Mouse (Mus musculus) frontal cortex, adult 2 months (tissue): ENCODE data around the gene Zyg11b. TPM values are rescaled to one million over a fixed set of nuclear protein-coding genes. Genes with fewer than 3 reads are reported as not detected.

Source experiments
- DNase-seq, 2 experiments: peaks; one replicate each; pipeline ENCODE4 v3.0.0; 2022; ENCODE audit warnings: low spot score in 1 of 2; ENCODE audit errors: extremely low spot score in 1 of 2
- polyA plus RNA-seq: library from polyadenylated mRNA; depleted of rRNA; stranded (reverse); fragments of >200 nt; gene quantifications from 2 replicates; pipeline ENCODE4 v1.2.3, GENCODE M21; 2012; rRNA removed

Gene Zyg11b
- 43.2 and 47.5 TPM in 2 replicates for polyA plus RNA-seq

DNA sequence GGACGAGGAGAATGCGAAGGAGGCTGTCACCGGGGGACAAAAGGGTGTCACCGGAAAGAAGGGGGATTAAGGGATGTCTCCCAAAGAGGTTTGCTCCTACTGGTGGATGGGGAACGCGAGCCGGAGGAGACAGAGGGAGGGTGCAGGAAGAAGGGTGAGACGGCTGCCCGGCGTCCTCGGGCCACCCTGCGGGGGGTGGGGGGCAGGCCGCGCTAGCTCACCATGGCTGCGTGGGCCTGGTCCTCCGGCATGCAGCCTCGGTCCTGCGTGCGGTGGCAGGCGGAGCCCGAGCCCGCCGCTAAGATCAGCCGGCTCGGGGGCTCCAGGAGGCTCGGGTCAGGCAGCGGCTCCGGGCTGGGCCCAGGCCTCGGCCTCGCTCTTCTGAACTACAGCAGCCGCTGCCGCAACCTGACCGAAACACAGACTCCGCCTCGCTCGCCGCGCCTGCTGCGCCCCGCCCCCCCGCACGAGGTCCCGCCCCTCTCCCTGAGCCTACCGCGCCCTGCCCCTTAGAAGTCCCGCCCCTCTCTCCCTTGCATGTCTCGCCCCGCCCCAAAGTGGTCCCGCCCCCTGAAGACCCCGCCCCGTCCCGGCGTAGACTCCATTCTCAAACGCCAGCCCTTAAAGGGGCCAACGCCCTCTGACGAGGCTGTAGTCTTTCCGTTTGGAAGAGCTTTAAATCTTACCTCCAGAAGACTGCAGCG is at the start of gene Zyg11b:
Gene Zyg11b, minus strand, starts transcription at position 427 of the 704 bp plus-strand sequence.
- DNase-seq: peak; percentile 47 to 78

DNA sequence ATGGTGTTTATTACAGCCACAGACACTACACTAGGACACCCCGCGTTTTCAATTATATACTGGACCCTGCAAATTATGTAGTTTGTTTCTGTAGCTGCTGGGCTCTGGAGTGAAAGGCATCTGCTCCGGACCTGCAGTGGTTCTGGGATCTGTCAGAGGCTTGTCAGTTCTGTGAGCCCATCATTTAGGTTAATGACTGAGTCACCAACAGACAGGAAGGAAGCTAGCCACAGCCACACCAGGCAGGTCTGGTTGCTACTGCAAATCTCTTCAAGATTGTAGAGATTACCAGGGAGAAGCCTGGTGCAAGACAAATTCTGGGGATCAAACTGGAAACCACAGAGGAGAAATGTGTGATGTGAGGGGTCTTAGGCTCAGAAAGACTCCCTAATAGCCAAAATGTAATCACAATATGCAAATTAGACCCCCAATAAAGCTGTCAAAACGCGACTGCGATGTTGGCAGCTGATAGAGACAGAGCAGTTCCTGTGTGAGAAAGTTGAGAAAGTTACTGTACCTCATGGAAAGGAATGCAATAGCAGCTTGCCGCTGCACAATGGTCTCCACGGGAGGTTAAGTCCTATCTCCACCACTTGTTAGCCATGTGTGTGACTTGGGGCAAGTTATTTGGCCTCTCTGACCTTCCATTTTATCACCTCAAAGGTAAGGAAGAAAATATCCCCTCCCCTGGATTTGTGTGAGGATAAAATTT is 49.1 kb upstream of the Zyg11b start:
- DNase-seq: no peak

DNA sequence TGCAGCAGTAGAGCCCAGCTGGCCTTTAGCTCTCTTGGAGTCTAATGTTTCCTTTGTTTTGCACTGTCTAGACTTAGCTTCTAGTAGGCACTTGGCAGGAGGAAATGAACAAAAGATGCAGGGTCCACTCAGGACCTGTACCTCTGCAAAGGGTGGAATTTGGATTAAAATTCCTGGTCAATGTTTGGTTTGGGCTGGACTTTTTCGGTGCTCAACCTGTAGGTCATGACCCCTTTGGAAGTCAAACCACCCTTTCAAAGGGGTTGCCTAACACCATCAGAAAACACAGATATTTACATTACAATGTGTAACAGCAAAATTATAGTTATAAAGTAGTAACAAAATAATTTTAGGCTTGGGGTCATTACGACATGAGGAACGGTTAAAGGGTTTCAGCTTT is 48.2 kb upstream of the Zyg11b start:
- DNase-seq: no peak

DNA sequence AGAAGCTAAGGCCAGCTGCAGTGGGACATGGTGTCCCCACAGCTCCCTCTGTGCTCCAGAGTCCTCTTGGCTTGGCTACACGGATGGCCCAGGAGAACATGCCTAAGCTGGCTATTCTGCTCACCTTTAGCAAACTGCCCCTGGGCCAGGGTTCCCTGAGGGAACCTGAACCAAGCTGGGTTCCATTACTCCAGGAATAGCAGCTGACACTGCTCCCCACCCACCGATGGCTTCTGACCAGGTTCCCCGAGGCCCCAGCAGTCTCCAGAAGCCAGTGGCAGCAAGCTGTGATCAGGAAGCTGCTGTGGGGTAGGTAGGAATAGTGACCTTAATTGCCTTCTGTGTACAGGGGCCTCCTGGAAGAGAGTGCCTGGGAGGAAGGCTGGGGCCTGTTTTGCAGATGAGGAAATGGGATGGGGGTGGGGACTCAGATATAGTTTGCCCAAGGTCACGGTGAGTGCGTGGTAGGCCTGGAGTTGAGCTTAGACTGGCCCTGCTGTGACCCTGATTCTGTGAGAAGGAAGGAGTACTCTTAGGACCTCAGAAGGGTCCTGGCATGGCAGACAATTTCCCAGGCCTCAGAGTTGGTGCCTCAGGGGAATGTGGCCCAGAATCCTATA is 47.5 kb upstream of the Zyg11b start:
- no peak for DNase-seq

DNA sequence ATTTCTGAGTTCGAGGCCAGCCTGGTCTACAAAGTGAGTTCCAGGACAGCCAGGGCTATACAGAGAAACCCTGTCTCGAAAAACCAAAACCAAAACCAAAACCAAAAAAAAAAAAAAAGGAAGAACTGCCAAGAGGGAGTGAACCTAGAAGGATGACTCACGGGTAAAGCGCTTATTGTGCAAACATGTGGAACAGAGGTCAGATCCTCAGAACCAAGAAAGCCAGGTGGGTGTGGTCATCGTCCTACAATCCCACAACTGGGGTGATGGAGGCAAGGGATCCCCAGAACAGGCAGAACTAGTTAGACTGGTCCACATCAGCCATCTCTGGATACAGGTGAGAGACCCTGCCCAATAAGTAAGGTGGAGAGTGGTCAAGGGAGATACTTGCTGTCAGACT is 46.2 kb upstream of the Zyg11b start:
- DNase-seq: no peak

DNA sequence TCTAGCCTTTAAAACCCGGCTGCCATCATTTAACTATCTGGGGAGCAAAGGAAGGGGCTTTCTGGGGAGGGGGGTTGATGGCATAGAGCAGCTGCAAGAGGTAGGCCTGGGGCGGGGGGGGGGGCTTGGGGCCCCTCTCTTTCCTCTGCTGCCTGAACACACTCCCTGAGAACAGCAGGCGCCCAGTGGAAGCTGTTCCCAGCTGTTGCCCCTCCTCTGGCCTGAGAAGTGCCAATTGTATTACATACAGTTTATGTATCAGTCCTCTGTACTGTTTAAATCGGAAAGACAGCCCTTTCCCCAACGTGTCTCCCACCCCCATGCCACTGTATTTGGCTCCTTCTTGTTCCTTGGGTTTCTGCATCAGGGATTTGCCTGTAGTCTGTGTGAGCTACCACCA is 44.9 kb upstream of the Zyg11b start:
- DNase-seq: no peak

DNA sequence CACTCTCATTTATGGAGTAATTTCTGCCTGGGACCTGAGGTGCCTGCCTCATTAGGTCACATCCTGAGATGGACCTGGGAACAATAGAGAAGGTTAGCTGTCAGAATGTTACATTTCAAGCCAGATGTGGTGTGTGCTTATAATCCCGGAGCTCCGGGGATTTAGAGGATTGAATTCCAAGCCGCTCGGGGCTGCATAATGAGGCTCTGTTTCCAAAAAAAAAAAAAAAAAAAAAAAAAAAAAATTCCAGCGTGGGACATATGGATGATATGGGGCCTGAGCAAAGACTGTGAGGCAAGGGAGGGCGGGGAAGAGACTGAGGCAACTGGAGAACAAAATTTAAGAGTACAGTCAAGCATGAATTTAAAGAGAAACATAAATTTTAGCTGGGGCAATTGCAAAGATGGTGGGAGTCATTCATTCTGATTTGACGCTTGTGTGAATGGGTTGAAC is 43.8 kb upstream of the Zyg11b start:
- DNase-seq: no peak

DNA sequence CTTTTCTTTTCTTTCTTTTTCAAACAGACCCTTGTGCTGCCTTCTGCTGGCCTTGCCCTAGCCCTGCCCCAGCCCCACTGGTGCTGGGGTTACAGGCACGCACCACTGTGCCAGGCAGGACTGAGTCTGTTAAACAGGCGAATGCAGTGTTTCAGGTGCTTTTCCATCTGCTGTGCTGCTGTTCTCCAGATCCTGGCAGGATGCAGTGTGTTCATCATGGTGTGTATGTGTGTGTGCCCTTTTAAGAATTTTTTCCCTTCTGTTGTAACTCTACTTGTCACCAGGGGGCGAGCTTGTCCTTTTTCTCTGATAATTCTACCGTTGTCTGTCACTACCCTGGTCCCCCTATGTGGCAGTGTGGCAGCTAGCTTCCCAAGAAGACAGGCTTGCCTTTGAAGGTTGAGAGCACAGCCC is 38.4 kb upstream of the Zyg11b start:
- DNase-seq: peak; percentile 46 to 85

DNA sequence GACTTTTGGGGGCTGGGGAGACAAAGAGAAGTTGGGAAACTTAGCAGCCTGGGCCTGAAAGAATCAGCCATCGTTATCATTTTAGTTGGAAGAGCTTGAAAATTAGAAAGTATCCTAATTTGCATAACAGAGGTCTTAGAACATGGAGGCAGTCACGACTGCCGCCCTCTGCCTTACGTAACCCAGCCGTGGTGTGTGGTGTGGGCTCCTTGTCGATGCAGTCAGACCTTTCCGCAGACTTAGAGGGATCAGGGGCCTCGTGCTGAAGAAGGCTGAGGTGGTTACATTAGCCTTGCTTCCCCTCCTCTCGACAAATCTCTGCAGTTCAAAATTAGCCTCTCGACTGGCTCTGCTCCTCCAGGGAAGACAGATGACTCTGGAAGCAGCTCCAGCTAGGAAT is 37.9 kb upstream of the Zyg11b start:
- DNase-seq: peak; percentile 71 to 78

DNA sequence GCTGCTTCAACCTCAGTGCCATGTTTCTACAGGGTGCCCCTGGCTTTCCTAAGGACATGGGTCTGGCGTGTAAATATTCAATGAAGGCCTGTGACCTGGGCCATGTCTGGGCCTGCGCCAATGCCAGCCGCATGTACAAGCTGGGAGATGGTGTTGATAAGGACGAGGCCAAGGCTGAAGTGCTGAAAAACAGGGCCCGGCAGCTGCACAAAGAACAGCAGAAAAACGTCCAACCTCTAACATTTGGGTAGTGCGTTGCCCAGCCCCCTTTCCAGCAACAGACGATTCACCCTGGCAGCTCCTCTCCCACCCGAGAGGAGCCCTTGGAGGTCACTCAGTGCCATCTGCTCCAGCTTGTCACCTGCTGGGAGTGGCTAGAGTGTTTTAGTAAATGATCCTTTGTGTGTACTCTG is 37.4 kb upstream of the Zyg11b start:
- DNase-seq: no peak

DNA sequence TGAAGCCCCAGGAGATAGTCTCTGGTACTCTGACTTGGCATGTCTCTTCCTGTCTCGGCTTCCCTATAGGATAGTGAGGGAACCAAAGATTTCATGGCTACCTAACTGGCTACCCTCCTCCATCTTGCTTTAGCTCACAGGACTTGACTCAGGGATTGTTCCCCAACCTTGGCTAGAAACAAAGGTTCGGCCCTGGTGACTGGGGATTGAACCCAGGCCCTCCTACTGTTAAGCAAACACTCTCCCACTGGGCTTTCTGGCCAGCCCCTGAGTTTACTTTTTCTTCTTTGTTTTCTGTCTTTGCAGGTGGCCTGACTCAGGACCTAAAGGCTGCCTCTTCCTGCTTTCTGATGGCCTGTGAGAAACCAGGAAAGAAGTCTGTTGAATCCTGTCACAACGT is 36.9 kb upstream of the Zyg11b start:
- DNase-seq: no peak

DNA sequence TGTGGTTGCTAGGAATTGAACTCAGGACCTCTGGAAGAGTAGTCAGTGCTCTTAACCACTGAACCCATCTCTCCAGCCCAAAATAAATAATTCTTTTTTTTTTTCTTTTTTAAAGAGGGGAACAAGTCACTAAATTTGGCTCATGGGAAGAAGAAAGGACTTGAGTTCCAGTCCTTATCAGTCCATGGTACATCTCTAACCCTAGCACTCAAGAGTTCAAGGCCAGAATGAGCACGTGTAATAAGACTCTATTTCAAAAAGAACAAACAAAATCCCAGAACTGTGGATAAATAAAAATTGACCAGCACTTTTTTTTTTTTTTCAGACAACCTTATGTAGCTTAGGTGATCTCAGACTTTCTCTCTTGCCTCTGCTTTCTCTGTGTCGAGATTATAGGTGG is 35.9 kb upstream of the Zyg11b start:
- DNase-seq: no peak

DNA sequence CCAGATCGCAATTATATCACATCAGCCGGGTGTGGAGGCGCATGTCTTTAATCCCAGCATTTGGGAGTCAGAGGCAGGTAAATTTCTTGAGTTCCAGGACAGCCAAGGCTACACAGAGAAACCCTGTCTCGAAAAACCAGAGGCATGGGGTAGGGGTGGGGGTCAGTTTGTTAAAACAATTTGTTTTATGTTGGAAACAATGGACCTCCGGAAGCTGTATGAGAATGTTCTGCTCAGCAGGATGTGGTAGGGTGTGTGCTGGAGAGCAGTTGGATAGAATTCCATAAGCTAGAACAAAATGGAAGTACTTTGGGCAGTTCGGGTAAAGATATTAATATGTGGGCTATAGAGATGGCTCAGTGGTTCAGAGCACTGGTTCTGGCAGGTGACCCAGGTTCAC is 34.5 kb upstream of the Zyg11b start:
- DNase-seq: no peak

DNA sequence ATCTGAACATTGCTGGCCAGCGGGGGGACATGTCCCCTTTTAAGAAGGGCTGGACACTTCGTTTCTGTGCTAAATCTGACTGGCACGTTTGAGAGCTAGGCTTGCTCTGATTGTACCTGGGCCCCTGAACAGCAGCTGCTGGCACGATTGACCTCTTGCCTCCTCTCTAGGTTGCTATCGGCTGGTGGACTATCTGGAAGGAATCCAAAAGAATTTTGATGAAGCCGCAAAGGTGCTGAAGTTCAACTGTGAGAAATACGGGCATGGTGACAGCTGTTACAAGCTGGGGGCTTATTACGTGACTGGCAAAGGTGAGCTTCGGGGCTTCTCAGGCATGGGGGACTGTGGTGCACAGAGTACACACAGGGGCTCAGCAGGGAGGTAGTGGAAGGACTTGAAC is 31.1 kb upstream of the Zyg11b start:
- no peak for DNase-seq

DNA sequence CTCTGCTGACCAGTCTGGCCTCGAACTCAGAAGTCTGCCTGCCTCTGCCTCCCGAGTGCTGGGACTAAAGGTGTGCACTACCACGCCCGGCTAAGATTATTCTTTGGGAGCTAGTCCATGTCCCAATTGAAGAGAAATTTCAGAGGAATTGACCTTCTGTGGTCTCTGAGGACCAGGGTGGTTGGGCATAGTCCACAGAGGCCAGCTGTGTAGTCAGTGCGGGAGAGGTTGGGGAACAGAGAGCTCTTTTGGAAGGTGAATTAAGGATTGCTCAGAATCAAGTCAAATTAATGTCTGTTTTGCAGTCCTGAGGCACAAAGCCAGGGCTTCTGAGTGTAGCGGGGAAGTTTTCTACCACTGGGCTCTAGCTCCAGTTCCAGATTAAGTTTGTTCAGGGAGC is 28.9 kb upstream of the Zyg11b start:
- no peak for DNase-seq

DNA sequence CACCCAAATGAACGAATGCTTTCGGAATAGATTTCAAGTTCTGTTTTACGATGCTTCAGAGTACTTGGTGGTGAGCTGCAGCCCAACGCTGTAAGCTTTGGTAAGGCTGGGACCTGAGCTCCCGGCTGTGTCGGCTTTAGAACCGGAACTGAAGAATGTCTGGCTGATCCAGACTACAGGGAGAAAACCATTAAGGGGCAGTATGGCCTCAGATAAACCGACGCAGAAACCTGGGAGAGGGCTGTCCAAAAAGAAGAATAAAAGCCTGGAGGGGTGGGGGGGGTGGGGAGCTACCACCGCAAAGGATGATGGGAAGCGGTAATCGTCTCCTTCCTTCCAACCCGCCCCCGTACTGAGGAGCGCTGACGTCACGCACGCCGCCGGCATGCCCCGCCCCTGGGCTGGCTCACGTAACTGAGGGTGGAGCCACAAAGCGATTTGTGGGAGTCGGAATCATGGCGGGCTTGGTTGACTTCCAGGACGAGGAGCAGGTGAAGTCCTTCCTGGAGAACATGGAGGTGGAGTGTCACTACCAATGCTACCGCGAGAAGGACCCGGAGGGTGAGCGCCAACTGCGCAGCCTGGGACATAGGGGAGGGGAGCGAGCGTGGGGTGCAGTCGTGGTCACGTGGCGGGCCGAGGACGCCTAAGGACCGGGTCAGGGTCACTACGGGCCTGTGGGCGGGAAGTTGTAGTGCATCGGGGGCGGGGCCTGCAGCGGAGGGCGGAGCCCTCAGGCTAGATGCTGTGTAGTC is 27.0 kb upstream of the Zyg11b start, which contains the start of gene Coa7:
Gene Coa7, plus strand, starts transcription at position 411 of the 755 bp plus-strand sequence.
- peak; percentile 92 to 98 for DNase-seq

DNA sequence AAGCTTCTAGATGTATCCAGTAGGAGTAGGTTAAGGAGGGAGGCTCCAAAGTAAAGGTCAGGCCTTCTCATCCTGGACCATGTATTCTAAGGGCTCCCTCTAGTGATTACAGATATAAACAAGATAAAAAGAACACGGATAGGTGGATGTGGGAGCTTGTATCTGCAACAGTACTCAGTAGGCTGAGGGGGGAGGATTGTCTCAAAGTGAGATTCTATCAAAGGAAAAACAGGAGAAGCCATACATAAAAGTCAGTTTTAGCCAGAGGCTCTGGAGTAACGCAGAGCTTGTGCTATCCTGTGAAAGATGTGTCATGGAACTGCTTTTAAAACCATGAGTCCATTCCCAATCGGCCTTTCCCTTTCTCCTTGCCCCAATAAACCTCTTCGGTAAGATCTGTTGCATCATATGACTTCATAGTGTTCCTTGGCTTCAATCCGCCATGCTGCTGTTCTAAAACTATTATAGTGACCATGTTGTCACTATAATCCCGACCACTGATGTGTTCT is 26.2 kb upstream of the Zyg11b start:
- peak; percentile 22 to 60 for DNase-seq

DNA sequence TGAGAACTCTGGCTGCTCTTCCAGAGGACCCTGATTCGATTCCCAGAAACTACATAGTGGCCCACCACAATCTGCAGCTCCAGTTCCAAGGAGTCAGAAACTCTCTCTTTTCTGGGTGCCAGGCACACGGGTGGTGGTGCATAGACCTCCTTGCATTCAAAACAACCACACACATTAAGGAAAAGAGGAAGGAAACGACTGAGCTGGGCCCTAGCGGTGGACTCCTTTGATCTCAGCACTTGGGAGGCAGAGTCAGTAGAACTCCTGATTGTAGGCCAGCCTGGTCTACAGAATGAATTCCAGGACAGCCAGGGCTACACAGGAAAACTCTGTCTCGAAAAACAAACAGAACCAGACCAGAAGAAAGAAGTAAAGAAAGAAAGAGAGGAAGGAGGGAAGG is 22.7 kb upstream of the Zyg11b start:
- DNase-seq: no peak

DNA sequence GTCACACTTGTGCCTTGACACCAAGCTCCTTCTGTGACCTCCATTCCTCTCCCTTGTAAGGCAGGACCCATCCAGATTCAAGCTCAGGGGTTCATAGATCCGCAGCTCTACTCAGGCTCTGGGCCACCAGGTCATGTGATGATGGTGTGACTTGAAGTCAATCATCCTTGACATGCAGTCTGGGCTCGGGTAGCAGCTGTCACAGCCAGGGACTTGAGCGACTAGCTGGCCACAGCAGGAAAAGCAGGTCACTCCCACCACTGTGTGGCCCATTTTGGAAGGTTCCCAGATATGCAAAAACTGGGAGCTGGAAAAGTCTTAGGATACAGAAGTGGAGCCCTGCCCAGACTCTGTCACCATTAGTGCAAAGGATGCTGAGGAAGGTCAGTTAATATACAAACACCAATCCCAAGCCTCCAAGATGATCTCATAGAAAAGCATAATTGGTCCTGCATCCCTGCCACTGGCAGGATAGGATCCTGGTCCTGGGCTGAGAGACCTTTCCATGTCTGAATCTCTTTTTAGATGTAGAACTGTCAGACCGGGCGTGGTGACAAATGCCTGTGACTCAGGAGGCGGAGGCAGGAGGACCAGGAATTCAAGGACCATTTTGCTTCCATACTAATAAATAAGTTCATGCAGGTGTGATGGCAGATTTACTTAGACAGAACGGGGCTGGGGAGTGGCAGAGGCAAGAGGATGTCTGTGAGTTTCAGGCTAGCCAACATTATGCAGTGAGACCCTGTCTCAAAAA is 19.9 kb upstream of the Zyg11b start:
- no peak for DNase-seq

DNA sequence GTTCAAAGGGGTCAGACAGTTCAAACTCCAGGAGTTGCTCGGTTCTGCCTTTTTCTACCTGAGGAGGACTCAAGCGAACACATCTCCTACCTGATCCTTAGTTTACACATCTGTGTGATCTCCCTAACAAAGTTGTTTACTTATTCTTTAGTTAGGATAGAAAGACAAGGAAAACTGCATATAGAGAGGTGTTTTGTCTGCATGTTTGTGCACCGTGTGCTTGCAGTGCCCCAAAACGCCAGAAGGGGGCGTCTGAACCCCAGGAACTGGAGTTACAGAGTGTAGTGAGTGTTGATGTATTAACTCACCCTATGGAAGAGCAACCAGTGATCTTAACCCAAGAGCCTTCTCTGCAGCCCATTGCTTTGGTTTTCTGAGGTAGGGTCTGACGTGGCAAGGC is 18.9 kb upstream of the Zyg11b start:
- no peak for DNase-seq
